Mouse (Mus musculus): Measurements from ENCODE around the gene C5ar1.
"Not testable (repeated sequence)": the region's sequence is repeated elsewhere in the genome, so short reads cannot be mapped to it uniquely, and the experiment has no call there.

DNA sequence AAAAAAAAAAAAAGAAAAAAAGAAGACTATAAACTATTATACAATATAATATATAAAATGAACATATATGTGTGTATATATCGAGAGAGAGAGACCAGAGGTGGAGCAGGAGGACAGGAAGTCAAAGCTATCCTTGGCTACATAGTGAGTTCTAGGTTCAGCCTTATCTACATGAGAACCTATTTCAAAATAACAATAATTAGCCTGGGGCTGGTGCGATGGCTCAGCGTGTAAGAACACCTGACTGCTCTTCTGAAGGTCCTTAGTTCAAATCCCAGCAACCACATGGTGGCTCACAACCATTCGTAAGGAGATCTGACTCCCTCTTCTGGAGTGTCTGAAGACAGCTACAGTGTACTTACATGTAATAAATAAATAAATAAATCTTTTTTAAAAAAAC, 3.4 kb downstream of the C5ar1 start:
- TF ChIP-seq CTCF (conservative IDR thresholded peaks at IDR 0.05; ENCODE audit: low read length); POU5F1 (IDR thresholded peaks at IDR 0.05; ENCODE audit: borderline replicate concordance, low read length): not testable (repeated sequence)
